Mouse (Mus musculus) liver, embryonic 14.5 days (tissue): Measurements from ENCODE around the gene Gm14548. TPM values are rescaled to one million over a fixed set of nuclear protein-coding genes. Genes with fewer than 3 reads are reported as not detected.
"Not testable (repeated sequence)": the region's sequence is repeated elsewhere in the genome, so short reads cannot be mapped to it uniquely, and the experiment has no call there.

Experiments used
- ATAC-seq: fragments of 200-750 bp; cut with Nextera tagmentation; 2 replicates; pipeline ENCODE4 v1.8.0; 2017; ENCODE audit warnings: moderate number of reproducible peaks, mild to moderate bottlenecking, moderate library complexity; ENCODE audit not compliant: insufficient read depth
- DNase-seq, 3 experiments: peaks; one replicate each; pipeline ENCODE4 v3.0.0-alpha.2; 2012 to 2013; ENCODE audit warnings: low read depth in 3 of 3, low spot score in 3 of 3
- H3K27ac ChIP-seq: fragments of 300-500 bp; sonication (generic); 2 replicates; pipeline ENCODE4 v1.5.1; 2014; ENCODE audit warnings: moderate library complexity, mild to moderate bottlenecking, control low read depth, inconsistent platforms
- H3K27me3 ChIP-seq: fragments of 300-500 bp; sonication (generic); 2 replicates; pipeline ENCODE4 v1.6.1; 2014; ENCODE audit warnings: mild to moderate bottlenecking, low read length, moderate library complexity; ENCODE audit not compliant: control insufficient read depth, insufficient read depth
- H3K36me3 ChIP-seq: fragments of 300-500 bp; sonication (generic); replicated peaks from 2 replicates; pipeline ENCODE4 v1.6.1; 2014; ENCODE audit warnings: low read depth; ENCODE audit not compliant: control insufficient read depth, insufficient read depth
- H3K4me1 ChIP-seq, 2 experiments: fragments of 200-500 bp in 1 of 2; fragments of 300-500 bp in 1 of 2; sonication (generic) in 1 of 2; replicated peaks; 2 replicates each; pipeline ENCODE4 v1.6.1; 2012 to 2014; ENCODE audit warnings: antibody characterized with exemption in 1 of 2, inconsistent platforms in 1 of 2, low read length in 1 of 2; ENCODE audit not compliant: control insufficient read depth in 2 of 2, insufficient read depth in 2 of 2
- H3K4me2 ChIP-seq: fragments of 300-500 bp; sonication (generic); 2 replicates; pipeline ENCODE4 v1.6.1; 2014; ENCODE audit warnings: low read depth, mild to moderate bottlenecking, control low read depth, moderate library complexity
- H3K4me3 ChIP-seq, 2 experiments: fragments of 200-500 bp in 1 of 2; fragments of 300-500 bp in 1 of 2; sonication (generic) in 1 of 2; 2 replicates each; pipeline ENCODE4 v1.5.1; 2012 to 2014; ENCODE audit warnings: low read depth in 2 of 2, low read length in 2 of 2, mild to moderate bottlenecking in 2 of 2, control low read depth in 1 of 2, inconsistent platforms in 1 of 2, moderate library complexity in 1 of 2; ENCODE audit not compliant: insufficient read depth in 1 of 2
- H3K9ac ChIP-seq: fragments of 300-500 bp; sonication (generic); replicated peaks from 2 replicates; pipeline ENCODE4 v1.6.1; 2014; ENCODE audit warnings: mild to moderate bottlenecking, control low read depth, moderate library complexity
- H3K9me3 ChIP-seq: fragments of 300-500 bp; sonication (generic); 2 replicates; pipeline ENCODE4 v1.6.1; 2016; ENCODE audit warnings: low read length, mixed read lengths; ENCODE audit not compliant: control insufficient read depth
- CTCF ChIP-seq: IDR thresholded peaks from 2 replicates; pipeline ENCODE4 v1.5.1; 2016; ENCODE audit warnings: antibody characterized with exemption, low read depth, control low read depth
- EP300 ChIP-seq: IDR thresholded peaks from 2 replicates; pipeline ENCODE4 v1.6.1; 2016; ENCODE audit warnings: antibody characterized with exemption, low read depth
- WGBS: fragments of 180-500 bp; shearing (Covaris S2); extraction: QIAGEN DNeasy Blood & Tissue Kit; methylation state at CpG from one replicate; pipeline ENCODE4 v1.1.7; 2014; ENCODE audit not compliant: insufficient replicate concordance; 5-methylcytosine and 5-hydroxymethylcytosine counted together
- polyA plus RNA-seq, 2 experiments: library from polyadenylated mRNA; depleted of rRNA in 1 of 2; stranded (reverse) in 1 of 2; unstranded in 1 of 2; fragments of >200 nt; fragmentation: Nextera tagmentation in 1 of 2; extraction: Ambion mirVana in 1 of 2; gene quantifications; 2 replicates each; pipeline versions ENCODE4 v1.2.1 to v1.2.3; 2012 to 2014

The Gm14548 gene
- polyA plus RNA-seq (2012; rRNA removed) (0.20 and 0.28 TPM in 2 replicates), polyA plus RNA-seq (2014; fragmentation: Nextera tagmentation; extraction: Ambion mirVana) (0.10 and 0.55 TPM in 2 replicates)

DNA sequence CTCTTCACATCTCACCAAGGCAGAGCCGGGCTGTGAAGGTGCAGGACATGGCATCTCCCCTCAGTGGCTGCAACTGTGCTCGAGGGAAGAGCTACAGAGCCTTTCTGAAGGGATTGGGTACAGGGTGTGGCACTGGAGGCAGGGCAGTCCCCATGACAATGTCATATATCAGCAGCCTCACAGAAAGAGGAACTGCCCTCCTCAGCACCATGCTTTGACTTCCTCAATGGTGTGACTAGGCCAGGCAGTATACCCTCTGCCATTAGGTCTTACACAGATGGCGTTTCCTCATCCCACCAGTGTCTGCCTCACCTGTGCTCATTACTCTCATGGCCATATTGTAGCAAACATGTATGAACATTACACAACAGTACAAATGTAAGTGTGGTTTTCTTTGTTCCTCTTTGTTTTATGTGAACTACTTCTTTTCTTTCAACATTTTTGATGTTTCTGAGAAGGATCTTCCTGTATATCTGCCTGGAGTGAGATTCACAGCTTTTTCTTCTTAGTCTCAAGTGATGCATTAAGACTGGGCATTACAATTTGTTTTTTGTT, at the start of gene Gm14548:
Gene Gm14548 (minus strand): TSS at position 85 of the 555 bp plus-strand sequence.
- peak; percentile 9 to 19 (median 17) for DNase-seq
- H3K9me3 ChIP-seq, H3K36me3 ChIP-seq, H3K9ac ChIP-seq, H3K4me3 ChIP-seq, ATAC-seq, H3K27me3 ChIP-seq, H3K4me2 ChIP-seq, H3K4me1 ChIP-seq, H3K27ac ChIP-seq: not testable (repeated sequence)
- 4% methylated on average over 3 of the region's 3 CpGs for WGBS

DNA sequence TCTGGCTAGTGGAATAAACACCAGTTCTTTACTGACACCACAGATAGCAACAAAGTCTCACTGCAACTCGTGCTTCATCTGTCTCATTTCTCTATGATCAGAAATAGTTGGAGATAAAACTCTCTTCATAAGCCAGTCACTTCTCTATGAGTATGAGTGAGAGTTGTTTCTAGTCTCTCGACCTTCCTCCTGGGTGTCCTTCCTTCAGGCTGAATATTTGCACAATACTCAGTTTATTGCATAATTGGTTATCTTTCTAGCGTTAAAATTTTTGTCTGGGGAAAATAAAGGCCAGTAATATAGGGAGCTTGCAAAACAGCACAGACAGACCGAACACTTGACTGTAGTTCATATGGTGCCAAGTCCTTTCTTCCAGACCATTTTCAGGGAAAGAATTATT, 48.2 kb upstream of the Gm14548 start:
- no peaks in the 10 kb centered on the region for H3K27me3 ChIP-seq
- ATAC-seq (no peak), DNase-seq (no peak)
- no peaks in the 10 kb centered on the region for H3K4me1 ChIP-seq
- no peak overlapping the region for H3K9ac ChIP-seq
- no peak overlapping the region for H3K27ac ChIP-seq
- H3K4me2 ChIP-seq: no peak overlapping the region
- H3K4me3 ChIP-seq: no peak overlapping the region
- no peaks in the 10 kb centered on the region for H3K9me3 ChIP-seq
- 46% methylated on average over 4 of the region's 4 CpGs for WGBS
- no peaks in the 10 kb centered on the region for H3K36me3 ChIP-seq
- TF ChIP-seq CTCF (no peak), EP300 (no peak)

DNA sequence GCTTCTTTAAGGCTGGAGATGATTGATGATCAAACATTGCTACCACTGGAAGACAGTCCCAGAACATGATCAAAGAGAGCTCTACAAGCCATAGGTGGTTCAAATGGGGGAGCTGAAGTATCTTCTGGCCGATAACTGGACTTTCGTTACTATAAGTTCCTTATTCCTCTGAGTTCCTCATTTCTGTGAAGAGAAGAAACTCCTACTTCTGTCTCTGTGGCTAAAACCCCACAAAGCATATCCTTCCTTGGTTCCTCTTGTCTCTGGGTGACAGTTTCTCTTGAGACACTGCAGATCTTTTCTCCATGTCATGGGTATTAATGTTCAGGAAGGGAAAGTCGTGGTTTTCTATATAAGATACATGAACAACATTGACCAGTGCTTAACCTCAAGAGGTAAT, 43.0 kb upstream of the Gm14548 start:
- no peaks in the 10 kb centered on the region for H3K27me3 ChIP-seq
- WGBS: 22% methylated on average over 3 of the region's 3 CpGs
- no peak overlapping the region for H3K27ac ChIP-seq
- H3K9me3 ChIP-seq: no peaks in the 10 kb centered on the region
- no peak for TF ChIP-seq EP300
- TF ChIP-seq CTCF: no peak
- DNase-seq: peak in 2 of 3 experiments; percentile 1 to 22
- no peaks in the 10 kb centered on the region for H3K4me1 ChIP-seq
- no peaks in the 10 kb centered on the region for H3K36me3 ChIP-seq
- no peak overlapping the region for H3K4me3 ChIP-seq
- no peak overlapping the region for H3K4me2 ChIP-seq
- ATAC-seq: no peak
- no peak overlapping the region for H3K9ac ChIP-seq

DNA sequence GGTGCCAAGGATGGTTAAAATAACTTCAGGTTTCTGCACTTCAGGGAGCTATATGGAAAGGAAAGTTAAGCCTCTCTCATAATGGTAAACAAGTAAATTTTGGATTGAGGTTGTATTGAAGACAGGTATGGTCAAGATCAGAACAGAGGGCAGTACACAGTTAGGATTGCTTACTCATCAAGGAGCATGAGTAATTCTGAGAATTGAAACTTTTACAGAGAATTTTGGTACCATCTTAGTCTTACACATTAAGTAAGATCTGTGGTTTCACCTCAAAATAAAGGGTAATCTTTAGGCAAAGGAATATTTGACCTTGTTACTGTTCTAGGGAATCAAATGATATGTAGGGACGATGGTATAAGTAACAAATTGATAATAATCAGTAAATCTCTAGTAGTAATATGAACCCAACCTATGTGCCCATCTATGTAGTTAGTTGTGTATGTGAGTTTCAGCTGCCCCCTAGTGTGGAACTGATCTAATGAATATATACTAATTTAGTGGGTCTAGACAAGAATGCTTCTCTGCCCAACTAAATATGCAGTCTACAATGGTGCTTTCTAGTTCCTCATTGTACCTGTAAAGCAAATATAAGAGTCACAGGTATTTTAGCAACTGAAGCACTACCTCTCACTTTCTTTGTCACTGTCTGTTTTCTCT, 42.1 kb upstream of the Gm14548 start:
- Histone ChIP-seq H3K4me1 (no peaks in the 10 kb centered on the region), H3K9ac (no peak overlapping the region), H3K4me3 (no peak overlapping the region), H3K4me2 (no peak overlapping the region), H3K9me3 (no peaks in the 10 kb centered on the region), H3K27me3 (no peaks in the 10 kb centered on the region), H3K27ac (no peak overlapping the region), H3K36me3 (no peaks in the 10 kb centered on the region)
- no peak for TF ChIP-seq EP300
- no peak for TF ChIP-seq CTCF
- 19% methylated on average over 1 of the region's 1 CpGs for WGBS
- no peak for DNase-seq
- ATAC-seq: no peak

DNA sequence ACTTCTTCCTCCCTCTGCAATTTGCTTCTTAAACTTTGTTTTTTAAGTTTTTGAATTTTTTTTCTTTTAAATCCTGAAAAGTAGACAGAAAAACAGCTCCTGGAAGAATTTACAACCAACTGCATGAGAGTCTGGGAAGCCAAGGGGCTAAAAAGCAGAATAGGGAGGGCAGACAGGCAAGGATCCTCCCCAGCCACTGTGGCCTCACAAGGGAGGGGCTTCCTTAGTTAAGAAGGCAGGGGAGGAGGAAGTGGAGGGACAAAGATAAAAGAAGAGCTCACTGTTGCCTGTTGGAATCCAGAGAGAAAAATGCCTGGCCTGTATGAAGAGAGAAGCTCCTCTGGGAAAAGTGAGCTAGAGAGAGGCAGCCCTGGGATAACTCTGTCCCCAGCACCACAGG, 37.6 kb upstream of the Gm14548 start:
- H3K27me3 ChIP-seq, H3K4me1 ChIP-seq, H3K9ac ChIP-seq, H3K4me2 ChIP-seq, H3K4me3 ChIP-seq, H3K9me3 ChIP-seq, ATAC-seq, H3K36me3 ChIP-seq, H3K27ac ChIP-seq, DNase-seq: not testable (repeated sequence)

DNA sequence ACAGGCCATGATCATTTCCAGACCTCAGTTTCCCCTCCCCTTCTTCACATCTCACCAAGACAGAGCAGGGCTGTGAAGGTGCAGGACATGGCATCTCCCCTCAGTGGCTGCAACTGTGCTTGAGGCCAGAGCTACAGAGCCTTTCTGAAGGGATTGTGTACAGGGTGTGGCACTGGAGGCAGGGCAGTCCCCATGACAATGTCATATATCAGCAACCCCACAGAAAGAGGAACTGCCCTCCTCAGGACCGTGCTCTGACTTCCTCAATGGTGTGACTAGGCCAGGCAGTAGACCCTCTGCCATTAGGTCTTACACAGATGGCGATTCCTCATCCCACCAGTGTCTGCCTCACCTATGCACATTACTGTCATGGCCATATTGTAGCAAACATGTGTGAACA, 17.5 kb upstream of the Gm14548 start, which contains the start of gene Lilra6:
Gene Lilra6 (minus strand): TSS at position 117 of the 400 bp plus-strand sequence.
- not testable (repeated sequence) for ATAC-seq, H3K27ac ChIP-seq, H3K4me2 ChIP-seq, H3K4me3 ChIP-seq, H3K27me3 ChIP-seq, H3K9ac ChIP-seq, DNase-seq, H3K9me3 ChIP-seq, H3K4me1 ChIP-seq, H3K36me3 ChIP-seq
- WGBS: 17% methylated on average over 2 of the region's 2 CpGs
